ENCODE assay signal across 23 mouse cellular contexts in genomic region chr7:92656386-92656785, GRCm38 (mm10). TPM values are rescaled to one million over a fixed set of nuclear protein-coding genes. Genes with fewer than 3 reads are reported as not detected.
DNase-seq lines count a peak whose midpoint lies in the region; ATAC-seq lines count a peak whose summit lies in the region.
"Had no signal": no experiment of that assay in that cellular context is flagged by ENCODE, and none has a peak within 500 bp of the region (broad histone marks: within the 10 kb centered on the region; RNA-seq: fewer than 3 reads in every experiment).

No protein-coding gene starts in this region.

- 83% methylated on average over 2 of the region's 2 CpGs for WGBS in forebrain, embryonic 11.5 days
- WGBS in forebrain, embryonic 10.5 days: 94% methylated on average over 2 of the region's 2 CpGs
- WGBS in heart, embryonic 10.5 days: 86% methylated on average over 2 of the region's 2 CpGs

- peaks cover 27% of the 10 kb centered on the region for H3K36me3 ChIP-seq in forebrain, embryonic 11.5 days (ENCODE audit: control insufficient read depth, insufficient read depth, low read length)
- peaks cover 93% of the 10 kb centered on the region for H3K36me3 ChIP-seq in forebrain, embryonic 10.5 days (replicated peaks)
- peaks cover 81% of the 10 kb centered on the region for H3K36me3 ChIP-seq in heart, embryonic 10.5 days

- no peak overlapping the region for H3K4me3 ChIP-seq in forebrain, embryonic 11.5 days (ENCODE audit: low read depth, low read length)
- H3K4me3 ChIP-seq in forebrain, embryonic 10.5 days: no peak overlapping the region
- H3K4me3 ChIP-seq in heart, embryonic 10.5 days: no peak overlapping the region
- H3K4me3 ChIP-seq: forebrain, embryonic 15.5 days; heart, embryonic 13.5 days had no signal

- no peak overlapping the region for H3K27ac ChIP-seq in forebrain, embryonic 11.5 days (ENCODE audit: low read depth, low read length)
- no peak overlapping the region for H3K27ac ChIP-seq in forebrain, embryonic 10.5 days
- H3K27ac ChIP-seq in heart, embryonic 10.5 days: no peak overlapping the region
- H3K27ac ChIP-seq: forebrain, embryonic 15.5 days; heart, embryonic 13.5 days; hindbrain, embryonic 14.5 days; hindbrain, postnatal 0 days had no signal

- ATAC-seq in forebrain, embryonic 11.5 days (replicated peaks; ENCODE audit: low FRiP score): 0 out of 2 replicates have a peak, but pooled peaks have one; percentile 21
- ATAC-seq: forebrain, embryonic 15.5 days; hindbrain, postnatal 0 days; inflammation-experienced regulatory T-cells, adult 6 months; intestine, embryonic 16.5 days had no signal

- no peaks in the 10 kb centered on the region for H3K9me3 ChIP-seq in forebrain, embryonic 11.5 days (ENCODE audit: control insufficient read depth, low read length)
- H3K9me3 ChIP-seq in forebrain, embryonic 10.5 days: no peaks in the 10 kb centered on the region; the same call in 1 of the 2 replicates
- no peaks in the 10 kb centered on the region for H3K9me3 ChIP-seq in heart, embryonic 10.5 days
- H3K9me3 ChIP-seq: forebrain, embryonic 15.5 days; heart, embryonic 13.5 days had no signal

- no peaks in the 10 kb centered on the region for H3K4me1 ChIP-seq in forebrain, embryonic 11.5 days (replicated peaks; ENCODE audit: control insufficient read depth, insufficient read depth, low read length)
- H3K4me1 ChIP-seq in forebrain, embryonic 10.5 days: no peaks in the 10 kb centered on the region
- no peaks in the 10 kb centered on the region for H3K4me1 ChIP-seq in heart, embryonic 10.5 days

- no peak overlapping the region for H3K9ac ChIP-seq in forebrain, embryonic 11.5 days (ENCODE audit: low read length)
- H3K9ac ChIP-seq: forebrain, embryonic 15.5 days; heart, embryonic 13.5 days; hindbrain, embryonic 14.5 days had no signal

- no peaks in the 10 kb centered on the region for H3K27me3 ChIP-seq in forebrain, embryonic 11.5 days (ENCODE audit: control insufficient read depth, insufficient read depth, low read length)
- H3K27me3 ChIP-seq in forebrain, embryonic 10.5 days (ENCODE audit: poor library complexity, severe bottlenecking): no peaks in the 10 kb centered on the region
- no peaks in the 10 kb centered on the region for H3K27me3 ChIP-seq in heart, embryonic 10.5 days (ENCODE audit: insufficient read depth, poor library complexity, severe bottlenecking)
- H3K27me3 ChIP-seq: forebrain, embryonic 15.5 days; heart, embryonic 13.5 days had no signal

- H3K4me2 ChIP-seq in forebrain, embryonic 11.5 days (ENCODE audit: low read depth, low read length, severe bottlenecking): no peak overlapping the region
- H3K4me2 ChIP-seq: forebrain, embryonic 15.5 days; heart, embryonic 13.5 days; hindbrain, embryonic 14.5 days had no signal

- no peak for DNase-seq in forebrain, embryonic 11.5 days (ENCODE audit: low spot score)
- no peak for DNase-seq in forebrain, embryonic 10.5 days (ENCODE audit: extremely low spot score, low spot score)
- DNase-seq in heart, adult 11 months: peak; percentile 56
- no peak for DNase-seq in heart, embryonic 10.5 days (ENCODE audit: low spot score)
- DNase-seq in ES-CJ7 (ENCODE audit: low read depth, low spot score): peak; percentile 32
- no peak for DNase-seq in kidney, postnatal 25 days
- DNase-seq: adrenal gland, postnatal 10 days; adrenal gland, postnatal 36 days; cerebellum, adult 18-20 months; cerebellum, adult 9-10 months; cerebellum, postnatal 14 days; gastrocnemius, postnatal 10 days; gastrocnemius, postnatal 36 days; heart, adult 18-20 months; heart, postnatal 14 days; heart, postnatal 4 days; kidney, adult 18-20 months had no signal

RNA-seq across cellular contexts. Expression of gene Pcf11, which starts 13.3 kb away (rescaled TPM):
- polyA plus RNA-seq in forebrain, embryonic 11.5 days (2014; fragmentation: Nextera tagmentation; extraction: Ambion mirVana): 24.3 and 26.0 TPM in 2 replicates
- polyA plus RNA-seq in forebrain, embryonic 10.5 days (2016; fragmentation: Nextera tagmentation; extraction: Ambion mirVana): 20.6 and 20.7 TPM in 2 replicates
- polyA plus RNA-seq in heart, embryonic 10.5 days (2016; fragmentation: Nextera tagmentation; extraction: Ambion mirVana): 13.1 and 19.1 TPM in 2 replicates

RNA-seq across cellular contexts. Expression of gene Ankrd42, which starts 19.4 kb away (rescaled TPM):
- polyA plus RNA-seq in forebrain, embryonic 11.5 days (2014; fragmentation: Nextera tagmentation; extraction: Ambion mirVana): 9.1 and 12.4 TPM in 2 replicates
- polyA plus RNA-seq in forebrain, embryonic 10.5 days (2016; fragmentation: Nextera tagmentation; extraction: Ambion mirVana): 10.1 and 10.7 TPM in 2 replicates
- polyA plus RNA-seq in heart, embryonic 10.5 days (2016; fragmentation: Nextera tagmentation; extraction: Ambion mirVana): 3.9 and 4.1 TPM in 2 replicates
- polyA plus RNA-seq: inflammation-experienced regulatory T-cells, adult 6 months had no signal

Comparison
In these comparisons a context has a peak if more than half of its experiments do, and no peak if none do; other contexts are left out.
1. DNase-seq: peak in heart, adult 11 months (single experiment) and ES-CJ7 (single experiment); none in forebrain, embryonic 11.5 days (single experiment), forebrain, embryonic 10.5 days (single experiment), heart, embryonic 10.5 days (single experiment) and kidney, postnatal 25 days (0 of 2).